Mouse (Mus musculus) hematopoietic stem cell, adult 5-6 weeks (primary cell): ENCODE measurements at regions not wholly inside any gene's neighbourhood (a gene's known extent, or its start where the extent isn't known, plus 50 kb on each side); places are given as distances from the start of the nearest gene placed in this dataset.

Source experiments
- ATAC-seq, 2 experiments: fragments of 125-278 bp in 1 of 2; replicated peaks in 1 of 2; 2 replicates each; pipeline ENCODE4 v1.8.0; 2016 to 2017; ENCODE audit warnings: inconsistent platforms in 2 of 2, mild to moderate bottlenecking in 2 of 2, moderate number of reproducible peaks in 2 of 2, low read depth in 1 of 2, moderate TSS enrichment in 1 of 2; ENCODE audit not compliant: low FRiP score in 2 of 2, poor library complexity in 2 of 2, severe bottlenecking in 2 of 2, insufficient read depth in 1 of 2, low TSS enrichment in 1 of 2

GRCm38 (mm10) chr6:51127851-51128250 lies 304.6 kb upstream of the Nfe2l3 start:
- no peak for ATAC-seq

DNA sequence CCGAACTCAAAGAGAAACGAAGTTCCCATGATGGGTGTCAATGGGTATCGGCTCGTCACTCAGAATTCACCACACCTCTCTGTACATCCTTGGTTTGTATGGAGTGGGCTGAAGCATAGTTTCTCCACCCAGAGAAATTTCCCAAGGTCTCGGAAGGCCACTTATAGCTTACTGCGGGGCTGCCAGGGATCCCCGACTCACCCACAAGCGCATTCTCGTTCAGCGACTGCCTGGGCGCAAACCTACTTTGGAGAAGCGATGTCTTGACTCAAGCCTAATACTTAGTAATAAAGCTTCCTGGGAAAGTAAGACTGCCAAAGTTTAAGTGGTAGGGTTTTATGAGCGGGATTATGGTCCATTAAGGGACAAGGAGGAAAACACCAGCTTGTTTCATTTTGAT lies 303.4 kb upstream of the Nfe2l3 start:
- no peak for ATAC-seq

DNA sequence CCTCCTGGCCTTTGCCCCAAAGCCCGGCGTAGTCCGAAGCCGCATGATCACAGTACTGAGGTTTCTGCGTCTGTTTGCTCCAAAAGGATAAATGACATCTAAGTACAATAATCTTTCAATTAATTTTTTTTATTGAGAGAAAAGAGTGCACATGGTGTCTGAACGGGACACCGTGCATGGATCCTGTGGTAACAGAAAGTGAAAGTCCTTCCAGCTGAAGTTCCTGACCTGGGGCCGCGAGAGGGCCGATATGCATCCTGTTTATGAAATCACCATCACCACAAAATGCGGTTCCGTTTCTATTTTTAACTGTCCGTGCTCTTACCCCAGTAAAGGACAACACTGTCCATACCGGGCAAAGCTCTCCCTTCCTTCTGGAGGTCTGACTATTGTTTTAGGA lies 302.9 kb upstream of the Nfe2l3 start:
- ATAC-seq, result peak; percentile 88 to 93

DNA sequence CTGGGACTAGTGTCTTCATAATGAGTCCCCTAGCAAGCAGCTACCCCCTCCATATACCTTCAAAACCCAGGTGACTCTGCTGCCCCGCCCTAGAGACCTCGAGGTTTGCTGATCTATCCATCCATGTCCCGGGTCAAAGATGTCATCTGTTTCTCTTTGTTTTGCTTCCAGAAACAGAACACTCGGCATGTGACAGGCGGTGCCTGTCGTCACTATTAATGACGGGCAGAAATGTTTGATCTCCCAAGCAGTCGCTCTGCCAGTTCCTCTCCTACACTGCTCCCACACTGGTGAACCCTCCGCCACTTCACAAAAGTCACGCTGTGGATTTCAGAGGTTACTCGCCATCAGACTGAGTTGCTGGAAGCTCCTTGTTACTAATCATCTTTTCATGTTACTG lies 287.7 kb upstream of the Nfe2l3 start:
- no peak for ATAC-seq

DNA sequence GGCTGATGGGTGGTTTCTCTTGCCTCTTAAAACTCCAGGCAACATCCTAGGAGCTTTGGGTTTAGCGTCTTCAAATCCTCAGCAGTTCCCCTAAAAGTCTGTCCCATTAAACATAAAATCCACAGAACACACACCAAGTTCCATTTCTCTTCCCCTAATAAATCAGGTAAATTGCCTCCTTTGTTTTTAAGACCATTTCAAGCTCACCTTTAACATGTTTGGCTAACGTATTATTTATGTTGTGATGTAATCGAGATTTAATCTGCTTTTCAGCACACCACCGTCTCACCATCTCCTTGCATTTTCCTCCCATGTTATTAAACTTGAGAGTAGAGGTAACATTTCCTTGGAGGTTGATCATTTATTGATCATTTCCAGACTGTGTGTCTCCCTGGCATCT lies 286.6 kb upstream of the Nfe2l3 start:
- no peak for ATAC-seq

DNA sequence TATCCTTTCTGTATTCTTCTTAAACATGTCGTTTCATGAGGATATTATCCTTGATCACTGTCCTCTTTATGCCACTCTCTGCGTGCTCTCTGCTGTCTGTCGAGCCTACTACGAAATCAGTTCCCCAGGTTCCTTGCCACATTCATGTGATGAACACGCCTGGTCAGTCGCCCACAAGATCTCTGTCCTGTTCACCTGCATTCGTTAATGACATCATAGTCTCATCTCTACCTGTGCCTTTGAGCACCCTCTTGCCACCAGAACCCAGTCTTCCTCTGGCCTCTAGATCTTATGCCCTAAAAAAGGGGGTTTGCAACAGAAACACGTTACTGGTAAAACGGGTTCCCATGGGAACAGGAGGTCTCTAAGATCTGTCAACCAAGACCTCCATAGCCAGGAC lies 283.6 kb upstream of the Nfe2l3 start:
- ATAC-seq, result no peak

DNA sequence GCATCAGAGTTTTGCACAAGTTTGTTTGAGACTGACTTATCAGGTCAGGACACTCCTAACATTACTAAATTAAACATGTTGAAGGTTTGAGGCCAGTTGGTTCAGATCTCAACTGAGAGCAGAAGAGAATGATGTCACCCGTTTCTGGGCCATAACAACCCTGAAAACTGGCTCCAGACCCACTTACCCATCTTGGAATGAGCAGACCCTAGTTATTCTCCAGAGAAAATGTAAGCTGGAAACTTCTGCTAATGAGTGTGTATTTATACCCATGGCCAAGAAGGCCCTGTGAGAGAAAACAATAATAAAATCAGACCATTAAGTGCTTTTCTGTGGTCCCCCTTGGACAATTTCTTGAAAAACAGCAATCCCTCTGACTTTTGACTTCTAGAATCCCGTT lies 282.4 kb upstream of the Nfe2l3 start:
- ATAC-seq, result no peak

DNA sequence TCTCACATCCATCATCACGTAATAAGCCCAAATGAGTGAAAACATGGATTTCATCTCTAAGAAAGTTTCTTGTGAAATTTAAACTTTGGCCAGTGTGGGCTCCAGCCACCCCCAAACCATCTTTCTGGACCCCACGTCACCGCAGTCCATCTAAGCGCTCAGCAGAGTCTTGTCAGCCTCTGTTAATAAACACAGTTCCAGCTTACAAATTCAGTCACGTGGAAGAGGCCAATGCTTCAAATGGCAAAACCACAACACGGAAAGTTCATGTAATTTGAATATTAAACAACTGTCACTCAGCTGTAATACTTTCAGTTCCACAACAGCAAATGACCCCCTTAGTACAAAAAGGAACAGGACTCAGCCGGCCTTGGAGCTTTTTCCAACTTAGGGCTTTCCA lies 282.0 kb upstream of the Nfe2l3 start:
- no peak for ATAC-seq

- no peak for ATAC-seq
These were observed 281.6 kb upstream of the Nfe2l3 start for GRCm38 (mm10) chr6:51150916-51151315.

- no peak for ATAC-seq
These were observed 275.6 kb upstream of the Nfe2l3 start for GRCm38 (mm10) chr6:51156836-51157370.

DNA sequence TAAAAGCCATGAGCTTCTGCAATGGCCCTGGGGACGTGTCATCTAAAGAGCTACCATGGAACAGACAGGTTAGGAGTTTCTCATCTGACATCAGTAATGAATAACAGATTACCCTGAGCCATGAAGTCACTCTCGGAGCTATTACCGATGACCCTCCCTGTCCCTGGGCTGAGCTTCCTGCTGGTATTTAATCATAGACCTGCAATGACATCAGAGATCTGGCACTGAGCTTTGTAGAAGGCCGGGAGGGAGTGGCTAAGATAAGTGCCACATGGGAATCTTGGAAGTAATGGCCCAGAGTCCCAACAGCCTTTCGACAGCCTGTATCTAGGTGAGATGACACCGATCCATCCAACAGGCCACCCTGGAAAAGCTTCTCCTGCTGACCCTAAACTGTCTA lies 271.3 kb upstream of the Nfe2l3 start:
- no peak for ATAC-seq

DNA sequence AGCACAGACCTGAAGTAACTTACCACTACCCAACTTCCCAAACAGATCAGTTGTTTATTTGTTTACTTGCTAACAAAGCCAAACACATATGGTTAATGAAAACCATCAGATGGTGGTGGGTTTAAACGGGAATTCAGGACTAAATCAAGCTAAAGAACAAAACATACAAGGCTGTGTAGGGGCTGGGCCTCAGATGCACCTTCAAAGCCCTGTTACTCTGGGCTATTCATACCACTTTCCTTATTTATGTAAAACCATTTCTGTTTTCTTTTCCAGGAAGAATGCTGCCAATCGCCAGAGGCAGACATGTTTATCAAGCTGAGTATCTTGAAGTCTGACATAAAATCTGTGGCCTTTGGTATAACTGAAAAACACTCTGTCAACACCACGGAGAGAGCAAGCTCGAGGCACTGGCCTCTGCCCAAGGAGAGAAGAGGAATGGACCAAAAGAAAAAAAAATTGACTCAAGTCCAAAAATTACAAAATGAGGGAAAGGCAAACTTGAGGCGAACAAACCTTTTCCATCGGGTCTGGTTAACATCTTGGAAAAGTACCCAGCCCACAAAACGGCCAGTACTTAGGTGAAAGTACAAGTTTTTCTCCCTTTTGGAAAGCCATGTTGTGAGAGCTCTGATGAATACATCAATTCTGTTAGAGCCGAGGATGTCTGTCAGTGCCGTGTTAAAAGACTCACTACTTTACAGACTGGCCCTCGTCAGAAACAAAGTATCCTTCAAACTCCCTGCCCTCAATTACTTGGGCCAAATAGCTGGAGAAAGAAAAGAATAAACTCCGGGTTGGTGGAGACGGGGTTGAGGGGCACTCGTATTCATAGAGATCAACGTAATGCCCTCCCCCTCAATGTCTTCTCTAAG lies 270.0 kb upstream of the Nfe2l3 start:
- ATAC-seq, result no peak

GRCm38 (mm10) chr6:51163266-51163665 lies 269.2 kb upstream of the Nfe2l3 start:
- no peak for ATAC-seq

- no peak for ATAC-seq
These were observed 268.6 kb upstream of the Nfe2l3 start for GRCm38 (mm10) chr6:51163882-51164281.

DNA sequence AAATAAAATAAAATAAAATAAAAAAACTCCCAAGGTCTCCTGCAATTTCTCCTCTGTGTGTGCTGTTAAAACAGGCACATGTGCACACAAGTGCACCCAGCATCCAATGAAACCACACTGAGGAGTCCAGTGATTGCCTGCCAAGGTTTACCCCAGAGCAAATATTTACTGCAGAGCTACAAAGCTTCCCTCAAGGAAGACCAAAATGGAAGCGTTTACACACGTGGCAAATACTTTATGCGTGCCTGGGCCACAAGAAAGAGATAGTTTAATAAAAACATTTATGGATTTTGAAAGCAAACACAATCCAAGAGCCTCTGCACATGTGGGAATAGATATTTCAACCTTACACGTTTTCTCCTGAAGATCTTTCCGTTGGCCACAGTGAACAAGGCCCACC lies 265.4 kb upstream of the Nfe2l3 start:
- ATAC-seq, result no peak

GRCm38 (mm10) chr6:51168048-51168447 lies 264.4 kb upstream of the Nfe2l3 start:
- peak in 1 of 2 experiments; percentile 24; a peak in 1 of 4 replicates for ATAC-seq

DNA sequence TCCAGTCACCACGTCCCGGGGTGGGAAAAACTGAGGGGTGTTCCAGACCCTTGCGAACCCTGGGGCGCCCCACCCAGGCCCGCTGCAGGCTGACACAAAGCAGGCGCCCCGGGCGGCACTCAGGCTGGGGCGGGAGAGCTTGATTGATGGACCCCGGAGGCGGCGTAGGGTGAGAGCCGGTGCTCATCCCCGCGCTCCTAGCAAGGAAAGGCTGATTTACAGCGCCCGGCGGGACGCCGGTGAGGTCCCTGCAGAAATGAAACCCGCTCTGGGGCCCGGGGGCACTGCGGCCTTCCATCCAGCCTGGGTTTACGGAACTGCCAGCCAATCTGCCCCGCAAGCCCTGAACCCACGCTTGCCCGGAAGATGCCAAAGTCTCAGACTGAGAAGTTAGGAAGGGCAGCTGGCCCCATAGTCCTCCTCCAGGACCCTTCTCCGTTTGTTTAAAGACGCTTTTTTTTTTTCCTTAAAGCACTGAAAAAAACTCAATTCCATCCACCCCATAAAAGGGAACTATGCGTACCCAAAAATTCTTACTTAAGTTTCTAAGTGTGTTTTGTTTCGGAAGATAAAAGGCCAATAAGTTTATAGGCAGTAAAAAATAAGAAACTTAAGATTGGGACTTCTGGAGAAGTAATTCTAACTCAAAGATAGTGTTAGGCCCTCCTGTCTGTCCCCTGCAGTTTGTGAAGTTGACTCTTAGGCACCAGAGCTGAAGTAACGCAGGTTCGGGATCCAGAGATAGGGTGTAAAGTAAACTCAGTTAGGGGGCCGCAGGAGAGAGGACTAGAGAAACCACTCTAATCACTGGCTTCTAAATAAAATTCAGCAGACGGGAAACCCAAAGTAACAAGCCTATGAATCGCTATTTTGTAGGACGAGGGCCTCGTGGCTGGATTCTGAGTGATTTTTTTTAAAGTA lies 263.4 kb upstream of the Nfe2l3 start:
- ATAC-seq, result 0 out of 4 replicates have a peak, but pooled peaks of 1 of the 2 experiments have one; percentile 6

GRCm38 (mm10) chr6:51169971-51170411 lies 262.5 kb upstream of the Nfe2l3 start:
- no peak for ATAC-seq
